Mouse (Mus musculus) forebrain, embryonic 15.5 days (tissue): ENCODE data around the gene Slc19a3. TPM values are rescaled to one million over a fixed set of nuclear protein-coding genes. Genes with fewer than 3 reads are reported as not detected.
"Not testable (repeated sequence)": the region's sequence is repeated elsewhere in the genome, so short reads cannot be mapped to it uniquely, and the experiment has no call there.

ENCODE experiments used
- ATAC-seq: fragments of 200-750 bp; cut with Nextera tagmentation; replicated peaks from 2 replicates; pipeline ENCODE4 v1.8.0; 2017; ENCODE audit warnings: mild to moderate bottlenecking, moderate TSS enrichment, moderate library complexity
- H3K27ac ChIP-seq: fragments of 300-500 bp; sonication (generic); replicated peaks from 2 replicates; pipeline ENCODE4 v1.5.1; 2015; ENCODE audit warnings: mild to moderate bottlenecking, inconsistent platforms
- H3K27me3 ChIP-seq: fragments of 300-500 bp; sonication (generic); 2 replicates; pipeline ENCODE4 v1.6.1; 2015; ENCODE audit warnings: inconsistent platforms
- H3K36me3 ChIP-seq: fragments of 300-500 bp; sonication (generic); 2 replicates; pipeline ENCODE4 v1.6.1; 2015; ENCODE audit warnings: mild to moderate bottlenecking, inconsistent platforms
- H3K4me1 ChIP-seq: fragments of 300-500 bp; sonication (generic); 2 replicates; pipeline ENCODE4 v1.6.1; 2015; ENCODE audit warnings: inconsistent platforms
- H3K4me2 ChIP-seq: fragments of 300-500 bp; sonication (generic); replicated peaks from 2 replicates; pipeline ENCODE4 v1.6.1; 2015; ENCODE audit warnings: mild to moderate bottlenecking, inconsistent platforms
- H3K4me3 ChIP-seq: fragments of 300-500 bp; sonication (generic); 2 replicates; pipeline ENCODE4 v1.5.1; 2015; ENCODE audit warnings: mild to moderate bottlenecking, inconsistent platforms
- H3K9ac ChIP-seq: fragments of 300-500 bp; sonication (generic); replicated peaks from 2 replicates; pipeline ENCODE4 v1.6.1; 2015; ENCODE audit warnings: mild to moderate bottlenecking, inconsistent platforms
- H3K9me3 ChIP-seq: fragments of 300-500 bp; sonication (generic); 2 replicates; pipeline ENCODE4 v1.6.1; 2016; ENCODE audit warnings: inconsistent platforms
- WGBS: fragments of 180-500 bp; shearing (Covaris S2); methylation state at CpG from one replicate; pipeline ENCODE4 v1.1.7; 2015; ENCODE audit warnings: mixed read lengths; 5-methylcytosine and 5-hydroxymethylcytosine counted together
- polyA plus RNA-seq: library from polyadenylated mRNA; unstranded; fragments of >200 nt; fragmentation: Nextera tagmentation; extraction: Ambion mirVana; gene quantifications from 2 replicates; pipeline ENCODE4 v1.2.1, GENCODE M21; 2015

The Slc19a3 gene
- polyA plus RNA-seq, 1 experiment from 2014 or later = 0.81 TPM

- no peak for ATAC-seq
- H3K36me3 ChIP-seq = no peaks in the 10 kb centered on the region
- H3K9me3 ChIP-seq = no peaks in the 10 kb centered on the region
- no peaks in the 10 kb centered on the region for H3K27me3 ChIP-seq
- H3K4me3 ChIP-seq = no peak within 1 kb of the TSS
- no peak within 1 kb of the TSS for H3K27ac ChIP-seq
- H3K9ac ChIP-seq = no peak within 1 kb of the TSS
- WGBS = 95% methylated on average over 2 of the region's 2 CpGs
- peaks cover 11% of the 10 kb centered on the region for H3K4me1 ChIP-seq
- no peak within 1 kb of the TSS for H3K4me2 ChIP-seq
Observed at GRCm38 (mm10) chr1:83042380-83042779, 4.1 kb upstream of the Slc19a3 start, which contains the start of gene Krtap28-10. Gene Krtap28-10, minus strand, starts transcription at chr1:83042480.

GRCm38 (mm10) chr1:83039080-83039479 lies 832 bp upstream of the Slc19a3 start:
- Histone ChIP-seq H3K9ac (no peak overlapping the region), H3K4me1 (peaks cover 11% of the 10 kb centered on the region), H3K4me2 (no peak overlapping the region), H3K4me3 (no peak overlapping the region), H3K36me3 (no peaks in the 10 kb centered on the region), H3K9me3 (no peaks in the 10 kb centered on the region), H3K27ac (no peak overlapping the region), H3K27me3 (no peaks in the 10 kb centered on the region)
- no peak for ATAC-seq
- 74% methylated on average over 4 of the region's 4 CpGs for WGBS

- no peak for ATAC-seq
- peaks cover 11% of the 10 kb centered on the region for H3K4me1 ChIP-seq
- 63% methylated on average over 11 of the region's 11 CpGs for WGBS
- H3K9me3 ChIP-seq = no peaks in the 10 kb centered on the region
- H3K36me3 ChIP-seq = no peaks in the 10 kb centered on the region
- H3K4me2 ChIP-seq = 0 out of 2 replicates have a peak overlapping the region, but pooled peaks have one; percentile 83
- no peaks in the 10 kb centered on the region for H3K27me3 ChIP-seq
- no peak overlapping the region for H3K4me3 ChIP-seq
- no peak overlapping the region for H3K9ac ChIP-seq
- H3K27ac ChIP-seq = no peak overlapping the region
Observed at GRCm38 (mm10) chr1:83036892-83037667, 1.2 kb downstream of the Slc19a3 start.

- Histone ChIP-seq H3K4me1 (peaks cover 11% of the 10 kb centered on the region), H3K4me3 (no peak overlapping the region), H3K9ac (no peak overlapping the region), H3K27me3 (no peaks in the 10 kb centered on the region), H3K27ac (no peak overlapping the region), H3K9me3 (no peaks in the 10 kb centered on the region), H3K4me2 (no peak overlapping the region), H3K36me3 (no peaks in the 10 kb centered on the region)
- 71% methylated on average over 5 of the region's 5 CpGs for WGBS
- no peak for ATAC-seq
Observed at GRCm38 (mm10) chr1:83034509-83034908, 3.7 kb downstream of the Slc19a3 start.

- H3K4me2 ChIP-seq = no peak overlapping the region
- no peaks in the 10 kb centered on the region for H3K9me3 ChIP-seq
- peaks cover 1% of the 10 kb centered on the region for H3K4me1 ChIP-seq
- no peak overlapping the region for H3K27ac ChIP-seq
- 91% methylated on average over 6 of the region's 6 CpGs for WGBS
- no peak for ATAC-seq
- no peak overlapping the region for H3K9ac ChIP-seq
- H3K27me3 ChIP-seq = no peaks in the 10 kb centered on the region
- no peaks in the 10 kb centered on the region for H3K36me3 ChIP-seq
- no peak overlapping the region for H3K4me3 ChIP-seq
Observed at GRCm38 (mm10) chr1:83032508-83032907, 5.7 kb downstream of the Slc19a3 start.

- Histone ChIP-seq H3K27ac (no peak overlapping the region), H3K9ac (no peak overlapping the region), H3K36me3 (no peaks in the 10 kb centered on the region), H3K27me3 (no peaks in the 10 kb centered on the region), H3K9me3 (no peaks in the 10 kb centered on the region), H3K4me2 (no peak overlapping the region), H3K4me1 (no peaks in the 10 kb centered on the region), H3K4me3 (no peak overlapping the region)
- 52% methylated on average over 1 of the region's 1 CpGs for WGBS
- no peak for ATAC-seq
Observed at GRCm38 (mm10) chr1:83031950-83032349, 6.3 kb downstream of the Slc19a3 start.

- WGBS = 70% methylated on average over 1 of the region's 1 CpGs
- no peaks in the 10 kb centered on the region for H3K36me3 ChIP-seq
- no peak overlapping the region for H3K27ac ChIP-seq
- H3K9ac ChIP-seq = no peak overlapping the region
- H3K27me3 ChIP-seq = no peaks in the 10 kb centered on the region
- H3K4me1 ChIP-seq = no peaks in the 10 kb centered on the region
- H3K9me3 ChIP-seq = no peaks in the 10 kb centered on the region
- no peak overlapping the region for H3K4me3 ChIP-seq
- H3K4me2 ChIP-seq = no peak overlapping the region
- ATAC-seq = no peak
Observed at GRCm38 (mm10) chr1:83016556-83016955, 21.7 kb downstream of the Slc19a3 start.

- 92% methylated on average over 10 of the region's 10 CpGs for WGBS
- Histone ChIP-seq H3K9ac (no peak overlapping the region), H3K9me3 (no peaks in the 10 kb centered on the region), H3K27me3 (no peaks in the 10 kb centered on the region), H3K4me1 (no peaks in the 10 kb centered on the region), H3K36me3 (no peaks in the 10 kb centered on the region), H3K4me3 (no peak overlapping the region), H3K4me2 (no peak overlapping the region), H3K27ac (no peak overlapping the region)
- no peak for ATAC-seq
Observed at GRCm38 (mm10) chr1:83015329-83015879, 22.8 kb downstream of the Slc19a3 start.

GRCm38 (mm10) chr1:83014477-83014876 lies 23.8 kb downstream of the Slc19a3 start:
- WGBS = 89% methylated on average over 3 of the region's 3 CpGs
- Histone ChIP-seq H3K9ac (no peak overlapping the region), H3K4me2 (no peak overlapping the region), H3K4me3 (no peak overlapping the region), H3K27ac (no peak overlapping the region), H3K4me1 (no peaks in the 10 kb centered on the region), H3K9me3 (no peaks in the 10 kb centered on the region), H3K27me3 (no peaks in the 10 kb centered on the region), H3K36me3 (no peaks in the 10 kb centered on the region)
- no peak for ATAC-seq

- peak; percentile 67; the same call in 1 of the 2 replicates for ATAC-seq
- Histone ChIP-seq H3K27me3 (no peaks in the 10 kb centered on the region), H3K36me3 (no peaks in the 10 kb centered on the region), H3K9ac (no peak overlapping the region), H3K27ac (no peak overlapping the region), H3K9me3 (no peaks in the 10 kb centered on the region), H3K4me1 (no peaks in the 10 kb centered on the region), H3K4me2 (no peak overlapping the region), H3K4me3 (no peak overlapping the region)
- WGBS = 70% methylated on average over 6 of the region's 6 CpGs
Observed at GRCm38 (mm10) chr1:83007471-83007870, 30.8 kb downstream of the Slc19a3 start.

GRCm38 (mm10) chr1:83006218-83007179 lies 31.7 kb downstream of the Slc19a3 start:
- no peaks in the 10 kb centered on the region for H3K36me3 ChIP-seq
- H3K4me3 ChIP-seq = no peak overlapping the region
- WGBS = 86% methylated on average over 8 of the region's 8 CpGs
- no peak overlapping the region for H3K27ac ChIP-seq
- H3K9me3 ChIP-seq = no peaks in the 10 kb centered on the region
- no peaks in the 10 kb centered on the region for H3K4me1 ChIP-seq
- ATAC-seq = no peak
- H3K4me2 ChIP-seq = no peak overlapping the region
- no peak overlapping the region for H3K9ac ChIP-seq
- no peaks in the 10 kb centered on the region for H3K27me3 ChIP-seq

GRCm38 (mm10) chr1:83000306-83000705 lies 37.9 kb downstream of the Slc19a3 start, which contains the start of gene Gm47959:
Gene Gm47959, plus strand, starts transcription at chr1:83000548.
- not testable (repeated sequence) for H3K27me3 ChIP-seq, H3K4me1 ChIP-seq, H3K9ac ChIP-seq, H3K4me3 ChIP-seq, ATAC-seq, H3K27ac ChIP-seq, H3K4me2 ChIP-seq, H3K36me3 ChIP-seq, H3K9me3 ChIP-seq
- 96% methylated on average over 9 of the region's 9 CpGs for WGBS
